Mouse (Mus musculus) adrenal gland, postnatal 4 days (tissue): ENCODE data around the gene Dhrs7c. TPM values are rescaled to one million over a fixed set of nuclear protein-coding genes. Genes with fewer than 3 reads are reported as not detected.

Experiments used
- DNase-seq, 2 experiments: peaks; one replicate each; pipeline ENCODE4 v3.0.0; 2021 to 2022; ENCODE audit warnings: low spot score in 2 of 2, mixed read lengths in 2 of 2
- total RNA-seq, 2 experiments: library from RNA; stranded (reverse); gene quantifications; 2 replicates each; pipeline ENCODE4 v1.2.3; 2021

Gene Dhrs7c
- total RNA-seq, 2 experiments from 2014 or later: 3.1 to 7.8 TPM

- no peak for DNase-seq
These were observed 37.6 kb downstream of the Dhrs7c start for GRCm38 (mm10) chr11:67835408-67836078.

- no peak for DNase-seq
These were observed 41.8 kb downstream of the Dhrs7c start for GRCm38 (mm10) chr11:67839810-67840209.

- DNase-seq: no peak
These were observed 47.2 kb downstream of the Dhrs7c start for GRCm38 (mm10) chr11:67845193-67845592.

DNA sequence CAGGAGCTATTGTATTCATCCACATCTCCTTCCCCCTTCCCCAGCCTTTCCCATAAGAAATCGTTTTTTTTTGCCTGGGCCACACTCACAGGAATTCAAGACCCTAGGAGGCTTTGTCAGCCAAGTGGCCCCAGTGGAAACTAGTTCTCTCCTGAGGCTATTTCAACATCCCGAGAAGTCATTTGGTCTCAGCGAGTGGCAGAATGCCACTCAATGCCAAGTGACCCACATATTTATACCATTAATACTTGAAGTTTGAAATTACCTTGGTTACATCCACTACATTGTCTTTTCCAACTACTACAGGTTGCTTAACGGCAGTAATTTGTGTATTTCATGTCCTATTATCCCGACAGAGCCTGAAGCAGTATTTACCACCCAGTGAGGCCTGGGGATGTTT lies 53.8 kb downstream of the Dhrs7c start:
- no peak for DNase-seq

- DNase-seq: no peak
These were observed 56.0 kb downstream of the Dhrs7c start for GRCm38 (mm10) chr11:67853996-67854395.

DNA sequence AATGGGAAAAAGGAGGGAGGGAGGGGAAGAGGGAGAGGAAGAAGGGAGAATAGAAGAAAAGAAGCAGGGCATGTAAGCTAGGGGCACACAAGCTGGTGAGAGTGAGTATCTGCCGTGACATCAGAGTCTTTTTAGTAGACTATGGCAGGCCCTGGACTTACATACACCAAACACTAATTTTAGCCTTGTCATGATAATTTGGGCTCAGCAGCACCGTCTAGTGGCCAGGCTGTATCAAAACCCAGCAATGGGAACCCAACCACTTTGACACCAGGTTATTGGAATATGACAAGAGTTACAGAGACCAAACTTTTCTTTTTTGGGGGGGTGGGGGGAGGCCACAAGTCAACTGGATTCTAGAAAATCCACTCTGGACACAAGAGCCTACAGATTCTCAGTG lies 57.0 kb downstream of the Dhrs7c start:
- no peak for DNase-seq

- no peak for DNase-seq
These were observed 60.5 kb downstream of the Dhrs7c start for GRCm38 (mm10) chr11:67858518-67858917.

DNA sequence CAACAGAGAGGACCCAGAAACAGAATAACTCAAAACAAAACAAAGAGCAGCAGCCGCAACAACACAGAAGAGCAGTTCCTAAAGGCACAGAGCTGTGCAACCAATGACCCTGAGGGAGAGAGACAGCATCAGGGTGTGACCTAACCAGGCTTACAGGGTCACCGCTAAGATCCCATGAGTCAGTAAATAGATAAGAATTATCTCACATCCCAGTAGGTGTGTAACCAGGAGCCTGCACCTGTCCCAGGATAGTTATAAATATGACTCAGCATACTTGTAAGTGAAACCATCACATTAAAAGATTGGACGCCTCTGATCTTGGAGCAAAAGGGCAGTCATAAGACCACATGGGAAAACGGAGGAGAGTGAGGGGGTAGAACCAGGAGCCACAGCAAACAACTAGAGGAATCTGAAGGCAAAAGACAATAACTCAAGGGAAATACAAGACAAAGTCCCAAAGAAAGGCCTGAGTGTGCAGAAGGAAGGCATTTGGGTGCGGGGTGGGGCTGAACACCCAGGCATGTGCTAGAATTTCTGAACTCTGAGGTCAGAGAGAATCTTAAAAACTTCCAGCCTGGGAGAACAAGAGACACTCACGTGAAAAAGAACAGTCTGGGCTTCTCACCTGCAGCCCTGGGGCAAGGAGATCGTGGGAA lies 62.9 kb downstream of the Dhrs7c start:
- DNase-seq: no peak

DNA sequence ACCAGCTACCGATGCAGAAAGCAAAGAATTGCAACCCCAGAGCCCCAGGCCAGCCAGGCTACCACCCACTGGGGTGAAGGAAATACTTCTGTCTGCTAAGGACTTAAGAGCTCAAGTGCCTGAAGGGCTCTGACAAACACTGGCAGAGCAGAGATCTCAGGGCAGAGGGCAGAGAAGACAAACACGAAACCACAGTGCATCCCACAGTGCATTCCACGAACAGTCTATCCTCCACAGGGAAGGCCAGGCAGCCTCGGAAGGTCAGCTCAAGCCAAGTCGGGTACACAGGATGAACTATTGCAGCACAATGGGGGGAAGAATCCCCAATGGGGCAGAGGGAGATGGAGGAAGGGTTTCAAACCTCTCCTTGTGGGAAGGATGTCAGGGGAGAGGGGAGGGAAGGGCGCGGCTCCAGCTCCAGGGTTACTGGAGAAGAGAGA lies 63.4 kb downstream of the Dhrs7c start:
- no peak for DNase-seq

DNA sequence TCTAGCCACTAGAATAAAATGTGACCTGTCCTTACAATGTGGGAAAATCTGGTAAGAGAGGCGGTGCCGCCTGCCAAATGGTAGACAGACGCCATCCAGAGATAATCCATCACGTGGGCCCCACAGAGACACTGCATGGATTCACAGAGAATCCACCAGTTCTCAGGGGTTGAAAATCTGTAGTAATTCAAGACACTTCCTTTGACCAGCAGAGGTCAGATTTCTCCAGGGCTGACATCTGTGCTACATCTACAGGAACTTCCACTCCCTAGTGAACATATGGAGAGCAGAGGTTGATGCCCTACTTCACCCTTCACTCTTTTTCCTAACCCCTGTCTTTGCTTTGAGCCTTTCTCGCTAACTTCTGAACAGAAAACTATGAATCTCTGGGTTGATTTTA lies 67.1 kb downstream of the Dhrs7c start:
- no peak for DNase-seq

Other genes with a start within 250 kb of the Dhrs7c start
- gene Rcvrn, start 102.9 kb upstream of the Dhrs7c start, total RNA-seq: not detected
- under 1 TPM in 1 of 2 experiments, not detected in 1; 0.06 TPM for gene Glp2r, start 27.0 kb upstream of the Dhrs7c start, total RNA-seq
- gene Gsg1l2, start 23.6 kb upstream of the Dhrs7c start, total RNA-seq: not detected
- gene Usp43, start 124.0 kb downstream of the Dhrs7c start, total RNA-seq: 1 to 10 TPM; 1.4 to 3.3 TPM
- under 1 TPM; 0.54 to 0.59 TPM for gene Cfap52, start 167.5 kb downstream of the Dhrs7c start, total RNA-seq
- gene Stx8, start 168.0 kb downstream of the Dhrs7c start, total RNA-seq: 10 to 100 TPM; 32.1 to 33.7 TPM